In the genomic region with DNA sequence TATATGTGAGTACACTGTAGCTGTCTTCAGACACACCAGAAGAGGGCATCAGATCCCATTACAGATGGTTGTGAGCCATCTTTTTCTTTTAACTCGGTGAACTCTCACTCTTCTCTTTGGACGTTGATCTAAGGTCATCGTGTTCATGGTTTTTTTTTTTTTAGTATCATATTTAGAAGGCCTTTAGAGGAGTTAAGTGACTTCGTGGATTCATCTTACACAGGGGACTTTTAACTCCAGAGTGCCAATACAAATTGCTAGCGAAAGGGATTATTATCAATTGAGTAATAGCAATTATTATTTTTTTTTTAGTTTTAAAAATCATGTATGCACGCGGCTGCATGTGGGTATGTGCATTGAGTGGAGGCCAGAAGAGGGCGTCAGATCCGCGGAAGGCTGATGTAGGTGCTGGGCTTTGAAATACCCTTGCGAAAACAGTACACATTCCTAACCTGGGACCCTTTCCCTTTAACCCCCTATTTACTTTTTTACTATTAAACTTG, we compare ENCODE assay signal across 8 mouse cellular contexts. TPM values are rescaled to one million over a fixed set of nuclear protein-coding genes. Genes with fewer than 3 reads are reported as not detected.
A peak's percentile ranks its signal among the peaks of the same experiment; 100 is the strongest.
DNase-seq lines count a peak whose midpoint lies in the region; ATAC-seq lines count a peak whose summit lies in the region.
"Had no signal": no experiment of that assay in that cellular context is flagged by ENCODE, and none has a peak within 500 bp of the region (broad histone marks: within the 10 kb centered on the region; RNA-seq: fewer than 3 reads in every experiment).

No protein-coding gene starts in this region.

- no peaks in the 10 kb centered on the region for H3K27me3 ChIP-seq in stomach, embryonic 14.5 days (ENCODE audit: control insufficient read depth, insufficient read depth, low read length)

- peak; percentile 15 to 48 for DNase-seq in spleen, adult 18-20 months
- no peak for DNase-seq in spleen, adult 12 weeks (ENCODE audit: low spot score)
- peak; percentile 58 to 63 for DNase-seq in cerebellum, adult 18-20 months
- peak; percentile 16 for DNase-seq in gastrocnemius, postnatal 14 days
- peak; percentile 53 for DNase-seq in kidney, postnatal 14 days
- peak; percentile 36 to 54 for DNase-seq in lung, postnatal 4 days

- intact Hi-C loops in gastrocnemius, postnatal 14 days (cut with DNase I; ENCODE audit: low total_unique reads), result no loop called here

- peak overlapping the region; percentile 60 for H3K4me3 ChIP-seq in stomach, embryonic 14.5 days (ENCODE audit: low read depth, low read length)

- no peaks in the 10 kb centered on the region for H3K9me3 ChIP-seq in stomach, embryonic 14.5 days (ENCODE audit: control insufficient read depth, low read depth, low read length)

- H3K4me1 ChIP-seq in stomach, embryonic 14.5 days (ENCODE audit: control insufficient read depth, insufficient read depth, low read length), result peaks cover 7% of the 10 kb centered on the region

- no peaks in the 10 kb centered on the region for H3K36me3 ChIP-seq in stomach, embryonic 14.5 days (ENCODE audit: control insufficient read depth, insufficient read depth, low read length)

- H3K9ac ChIP-seq in stomach, embryonic 14.5 days (replicated peaks; ENCODE audit: low read depth, low read length), result no peak overlapping the region

- peak; percentile 79; the same call in 1 of the 2 replicates for ATAC-seq in stomach, embryonic 14.5 days (ENCODE audit: insufficient number of reproducible peaks, insufficient read depth, low FRiP score, low read depth)

- 3% methylated on average over 11 of the region's 11 CpGs for WGBS in stomach, embryonic 14.5 days

- peak overlapping the region; percentile 61 for H3K27ac ChIP-seq in stomach, embryonic 14.5 days (ENCODE audit: low read length)

- H3K4me2 ChIP-seq in stomach, embryonic 14.5 days (replicated peaks; ENCODE audit: low read depth, low read length), result peak overlapping the region; percentile 54

RNA-seq across cellular contexts. Expression of a gene that starts 0.5 kb away (rescaled TPM):
- 10 to 100 TPM; 19.3 to 20.9 TPM for total RNA-seq in gastrocnemius, postnatal 14 days (2021)
- polyA plus RNA-seq in stomach, embryonic 14.5 days (2014; fragmentation: Nextera tagmentation; extraction: Ambion mirVana), result 43.6 and 47.8 TPM in 2 replicates

RNA-seq across cellular contexts. Expression of a gene that starts 22.6 kb away (rescaled TPM):
- under 1 TPM; 0.07 to 0.14 TPM for total RNA-seq in gastrocnemius, postnatal 14 days (2021)
- 2.6 and 3.7 TPM in 2 replicates for polyA plus RNA-seq in stomach, embryonic 14.5 days (2014; fragmentation: Nextera tagmentation; extraction: Ambion mirVana)
- total RNA-seq: heart, postnatal 36 days had no signal

RNA-seq across cellular contexts. Expression of a gene that starts 22.6 kb away (rescaled TPM):
- total RNA-seq in gastrocnemius, postnatal 14 days (2021), result 10 to 100 TPM; 19.6 to 20.5 TPM
- polyA plus RNA-seq in stomach, embryonic 14.5 days (2014; fragmentation: Nextera tagmentation; extraction: Ambion mirVana), result 35.0 and 35.7 TPM in 2 replicates
